Mouse (Mus musculus) c-Kit-negative CD71-positive TER-119-positive erythroid progenitor cells, embryonic 14.5 days (primary cell): ENCODE data around the gene Setd2.

Source experiments
- DNase-seq: peaks from one replicate; pipeline ENCODE4 v3.0.0-alpha.2; 2013; ENCODE audit warnings: low read depth, low spot score

The Setd2 gene

GRCm38 (mm10) chr9:110654726-110655650 lies 122.6 kb downstream of the Setd2 start:
- DNase-seq: no peak

- DNase-seq: no peak
Measured at GRCm38 (mm10) chr9:110655651-110656007, 123.2 kb downstream of the Setd2 start.

GRCm38 (mm10) chr9:110656249-110657221 lies 124.1 kb downstream of the Setd2 start, which contains the start of gene Ccdc12:
TSS of gene Ccdc12 (plus strand) at chr9:110656503.
- DNase-seq: peak; percentile 100

- DNase-seq: no peak
Measured at GRCm38 (mm10) chr9:110657474-110658078, 125.2 kb downstream of the Setd2 start.

GRCm38 (mm10) chr9:110659521-110659920 lies 127.1 kb downstream of the Setd2 start:
- DNase-seq: no peak

- DNase-seq: no peak
Measured at GRCm38 (mm10) chr9:110660208-110660607, 127.8 kb downstream of the Setd2 start.

- no peak for DNase-seq
Measured at GRCm38 (mm10) chr9:110660856-110661612, 128.6 kb downstream of the Setd2 start.

- DNase-seq: no peak
Measured at GRCm38 (mm10) chr9:110662844-110663243, 130.4 kb downstream of the Setd2 start.

GRCm38 (mm10) chr9:110665912-110666311 lies 133.5 kb downstream of the Setd2 start:
- peak; percentile 71 for DNase-seq

- no peak for DNase-seq
Measured at GRCm38 (mm10) chr9:110666374-110666773, 134.0 kb downstream of the Setd2 start.

GRCm38 (mm10) chr9:110667219-110667836 lies 134.9 kb downstream of the Setd2 start:
- no peak for DNase-seq
